Mouse (Mus musculus) liver, embryonic 16.5 days (tissue): ENCODE data around the gene Pappa2. TPM values are rescaled to one million over a fixed set of nuclear protein-coding genes. Genes with fewer than 3 reads are reported as not detected.

Source experiments
- ATAC-seq: fragments of 200-750 bp; cut with Nextera tagmentation; 2 replicates; pipeline ENCODE4 v1.8.0; 2017; ENCODE audit warnings: low read depth, mild to moderate bottlenecking, moderate number of reproducible peaks, moderate library complexity
- H3K27ac ChIP-seq: fragments of 300-500 bp; sonication (generic); 2 replicates; pipeline ENCODE4 v1.5.1; 2014; ENCODE audit warnings: mild to moderate bottlenecking, low read length
- H3K27me3 ChIP-seq: fragments of 300-500 bp; sonication (generic); 2 replicates; pipeline ENCODE4 v1.6.1; 2014; ENCODE audit warnings: low read depth, low read length, mixed read lengths; ENCODE audit not compliant: control insufficient read depth, insufficient read depth
- H3K36me3 ChIP-seq: fragments of 300-500 bp; sonication (generic); 2 replicates; pipeline ENCODE4 v1.6.1; 2014; ENCODE audit warnings: mild to moderate bottlenecking; ENCODE audit not compliant: control insufficient read depth, insufficient read depth
- H3K4me1 ChIP-seq: fragments of 300-500 bp; sonication (generic); 2 replicates; pipeline ENCODE4 v1.6.1; 2014; ENCODE audit warnings: low read depth, low read length, mixed read lengths; ENCODE audit not compliant: control insufficient read depth
- H3K4me2 ChIP-seq: fragments of 300-500 bp; sonication (generic); 2 replicates; pipeline ENCODE4 v1.6.1; 2014; ENCODE audit warnings: low read depth, low read length, mixed read lengths
- H3K4me3 ChIP-seq: fragments of 300-500 bp; sonication (generic); 2 replicates; pipeline ENCODE4 v1.5.1; 2014; ENCODE audit warnings: low read depth, mild to moderate bottlenecking, low read length
- H3K9ac ChIP-seq: fragments of 300-500 bp; sonication (generic); 2 replicates; pipeline ENCODE4 v1.6.1; 2014; ENCODE audit warnings: low read depth, low read length
- H3K9me3 ChIP-seq: fragments of 300-500 bp; sonication (generic); replicated peaks from 2 replicates; pipeline ENCODE4 v1.6.1; 2016; ENCODE audit warnings: low read length; ENCODE audit not compliant: control insufficient read depth
- WGBS: fragments of 180-500 bp; shearing (Covaris S2); extraction: QIAGEN DNeasy Blood & Tissue Kit; methylation state at CpG from one replicate; pipeline ENCODE4 v1.1.7; 2014; ENCODE audit not compliant: insufficient replicate concordance; 5-methylcytosine and 5-hydroxymethylcytosine counted together
- polyA plus RNA-seq: library from polyadenylated mRNA; unstranded; fragments of >200 nt; fragmentation: Nextera tagmentation; extraction: Ambion mirVana; gene quantifications from 2 replicates; pipeline ENCODE4 v1.2.1, GENCODE M21; 2015

Gene Pappa2
- polyA plus RNA-seq, 1 experiment from 2014 or later: 0.02 TPM

GRCm38 (mm10) chr1:158819676-158820075 is 160.6 kb downstream of the Pappa2 start:
- no peaks in the 10 kb centered on the region for H3K9me3 ChIP-seq
- H3K27ac ChIP-seq: no peak overlapping the region
- H3K27me3 ChIP-seq: no peaks in the 10 kb centered on the region
- no peaks in the 10 kb centered on the region for H3K36me3 ChIP-seq
- no peak overlapping the region for H3K4me2 ChIP-seq
- H3K9ac ChIP-seq: no peak overlapping the region
- no peak for ATAC-seq
- 70% methylated on average over 2 of the region's 2 CpGs for WGBS
- no peak overlapping the region for H3K4me3 ChIP-seq
- no peaks in the 10 kb centered on the region for H3K4me1 ChIP-seq

DNA sequence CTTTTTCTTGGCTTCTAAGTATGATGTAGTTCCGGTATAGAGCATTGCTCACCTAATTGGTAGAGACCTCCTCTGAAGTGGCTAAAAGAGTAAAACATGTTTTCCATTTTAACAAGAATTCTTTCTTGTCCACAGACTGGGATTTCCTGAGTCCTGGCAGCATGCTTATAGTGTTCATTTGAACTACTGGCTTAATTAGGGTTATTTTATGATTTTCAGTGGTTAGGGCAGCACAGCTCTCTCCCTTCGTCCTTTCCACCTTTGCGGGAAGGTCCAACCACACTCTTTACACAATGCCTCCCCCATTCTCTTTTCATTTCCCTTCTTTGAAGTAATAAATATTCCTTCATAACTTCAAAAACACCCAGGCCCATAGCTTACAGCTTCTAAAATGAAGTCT is 163.8 kb downstream of the Pappa2 start:
- H3K36me3 ChIP-seq: no peaks in the 10 kb centered on the region
- no peak overlapping the region for H3K4me2 ChIP-seq
- H3K9ac ChIP-seq: no peak overlapping the region
- no peaks in the 10 kb centered on the region for H3K9me3 ChIP-seq
- ATAC-seq: no peak
- no peaks in the 10 kb centered on the region for H3K4me1 ChIP-seq
- H3K27me3 ChIP-seq: no peaks in the 10 kb centered on the region
- 70% methylated on average over 3 of the region's 3 CpGs for WGBS
- no peak overlapping the region for H3K4me3 ChIP-seq
- H3K27ac ChIP-seq: no peak overlapping the region

DNA sequence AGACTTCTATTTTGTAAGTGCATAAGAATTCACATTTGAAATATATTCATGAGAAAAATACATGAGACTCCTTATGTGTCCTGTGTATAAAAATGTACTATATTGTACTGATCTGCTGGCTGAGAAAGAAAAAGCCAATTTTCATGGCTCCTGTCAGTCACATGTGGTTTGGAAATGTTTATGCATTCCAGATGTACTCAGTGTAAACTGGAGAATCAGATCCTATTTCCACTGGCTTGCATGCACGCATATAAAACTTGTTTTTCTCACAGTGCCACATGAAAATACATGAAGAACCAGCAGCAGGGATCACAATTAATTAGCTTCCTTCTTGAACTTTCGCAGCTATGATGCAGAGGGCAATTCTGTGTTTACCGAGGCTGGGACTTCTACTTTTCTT is 168.4 kb downstream of the Pappa2 start:
- no peaks in the 10 kb centered on the region for H3K9me3 ChIP-seq
- no peak overlapping the region for H3K4me2 ChIP-seq
- H3K4me3 ChIP-seq: no peak overlapping the region
- ATAC-seq: no peak
- 58% methylated on average over 3 of the region's 3 CpGs for WGBS
- no peak overlapping the region for H3K9ac ChIP-seq
- no peaks in the 10 kb centered on the region for H3K36me3 ChIP-seq
- no peak overlapping the region for H3K27ac ChIP-seq
- no peaks in the 10 kb centered on the region for H3K27me3 ChIP-seq
- no peaks in the 10 kb centered on the region for H3K4me1 ChIP-seq

GRCm38 (mm10) chr1:158775486-158775885 is 204.8 kb downstream of the Pappa2 start:
- no peaks in the 10 kb centered on the region for H3K4me1 ChIP-seq
- no peak overlapping the region for H3K4me3 ChIP-seq
- no peak overlapping the region for H3K27ac ChIP-seq
- H3K36me3 ChIP-seq: no peaks in the 10 kb centered on the region
- H3K9ac ChIP-seq: no peak overlapping the region
- no peaks in the 10 kb centered on the region for H3K27me3 ChIP-seq
- no peak overlapping the region for H3K4me2 ChIP-seq
- no peaks in the 10 kb centered on the region for H3K9me3 ChIP-seq
- WGBS: 73% methylated on average over 5 of the region's 5 CpGs
- no peak for ATAC-seq

GRCm38 (mm10) chr1:158773102-158773501 is 207.2 kb downstream of the Pappa2 start:
- H3K4me3 ChIP-seq: no peak overlapping the region
- ATAC-seq: no peak

GRCm38 (mm10) chr1:158770756-158771155 is 209.5 kb downstream of the Pappa2 start:
- Histone ChIP-seq H3K27me3 (no peaks in the 10 kb centered on the region), H3K4me3 (no peak overlapping the region), H3K9me3 (no peaks in the 10 kb centered on the region), H3K4me2 (no peak overlapping the region), H3K9ac (no peak overlapping the region), H3K4me1 (no peaks in the 10 kb centered on the region), H3K27ac (no peak overlapping the region), H3K36me3 (no peaks in the 10 kb centered on the region)
- 84% methylated on average over 4 of the region's 4 CpGs for WGBS
- ATAC-seq: no peak

More at GRCm38 (mm10) chr1:158773102-158773501, 207.2 kb downstream of the Pappa2 start:
- Histone ChIP-seq H3K36me3 (no peaks in the 10 kb centered on the region), H3K27me3 (no peaks in the 10 kb centered on the region), H3K4me1 (no peaks in the 10 kb centered on the region), H3K9ac (no peak overlapping the region), H3K9me3 (no peaks in the 10 kb centered on the region), H3K4me2 (no peak overlapping the region), H3K27ac (no peak overlapping the region)

DNA sequence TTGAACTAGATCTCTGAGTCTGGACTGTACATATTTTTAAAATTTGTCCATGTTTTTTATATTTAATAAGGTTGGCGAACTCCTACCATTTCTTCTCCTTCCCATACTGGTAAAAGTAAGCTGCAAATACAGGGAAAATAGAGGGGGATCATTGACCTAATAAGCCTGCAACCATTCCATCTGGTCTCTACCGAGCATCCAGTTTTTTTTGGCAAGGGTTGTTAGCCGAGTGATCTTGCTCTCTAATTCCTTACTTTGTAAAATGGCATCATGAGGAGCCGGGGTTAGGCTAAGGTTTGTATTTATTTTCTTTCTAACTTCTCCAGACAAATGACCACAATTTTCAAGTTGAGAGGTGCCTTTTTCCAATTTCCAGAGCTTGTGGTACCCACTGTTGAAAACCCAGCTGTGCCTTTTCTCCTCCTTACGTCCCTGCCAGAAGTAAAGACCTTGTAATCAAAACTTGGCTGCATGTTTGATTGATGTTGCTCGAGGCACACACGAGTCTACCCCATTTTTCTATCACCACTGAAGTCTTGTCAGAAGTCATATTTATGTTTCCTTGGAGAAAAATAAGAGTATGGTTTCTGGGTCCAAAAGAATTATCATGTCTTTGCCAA is 210.1 kb downstream of the Pappa2 start:
- WGBS: 56% methylated on average over 7 of the region's 7 CpGs
- Histone ChIP-seq H3K4me1 (no peaks in the 10 kb centered on the region), H3K36me3 (no peaks in the 10 kb centered on the region), H3K4me2 (no peak overlapping the region), H3K9ac (no peak overlapping the region), H3K4me3 (no peak overlapping the region), H3K27ac (no peak overlapping the region), H3K9me3 (no peaks in the 10 kb centered on the region), H3K27me3 (no peaks in the 10 kb centered on the region)
- no peak for ATAC-seq

DNA sequence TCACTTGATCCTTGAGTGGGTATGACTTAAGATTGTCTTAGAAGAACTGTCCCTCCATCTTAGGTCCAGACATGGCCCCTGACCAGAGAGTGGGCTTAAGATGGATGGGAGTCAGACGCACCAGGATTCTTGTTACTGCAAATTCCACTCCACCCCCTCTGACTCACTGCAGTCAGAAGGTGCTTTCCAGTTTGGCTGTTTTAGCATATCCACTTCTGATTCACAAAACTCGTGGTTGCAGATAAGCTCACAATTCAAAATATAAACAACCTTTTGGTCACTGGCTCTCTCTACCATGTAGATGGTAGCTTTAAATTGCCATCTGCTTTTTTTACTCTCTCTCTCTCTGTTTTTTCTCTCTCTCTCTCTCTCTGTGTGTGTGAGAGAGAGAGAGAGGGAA is 214.4 kb downstream of the Pappa2 start:
- Histone ChIP-seq H3K9me3 (no peaks in the 10 kb centered on the region), H3K9ac (no peak overlapping the region), H3K4me2 (no peak overlapping the region), H3K4me3 (no peak overlapping the region), H3K27ac (no peak overlapping the region), H3K4me1 (no peaks in the 10 kb centered on the region), H3K27me3 (no peaks in the 10 kb centered on the region), H3K36me3 (no peaks in the 10 kb centered on the region)
- WGBS: 42% methylated on average over 2 of the region's 2 CpGs
- ATAC-seq: no peak

DNA sequence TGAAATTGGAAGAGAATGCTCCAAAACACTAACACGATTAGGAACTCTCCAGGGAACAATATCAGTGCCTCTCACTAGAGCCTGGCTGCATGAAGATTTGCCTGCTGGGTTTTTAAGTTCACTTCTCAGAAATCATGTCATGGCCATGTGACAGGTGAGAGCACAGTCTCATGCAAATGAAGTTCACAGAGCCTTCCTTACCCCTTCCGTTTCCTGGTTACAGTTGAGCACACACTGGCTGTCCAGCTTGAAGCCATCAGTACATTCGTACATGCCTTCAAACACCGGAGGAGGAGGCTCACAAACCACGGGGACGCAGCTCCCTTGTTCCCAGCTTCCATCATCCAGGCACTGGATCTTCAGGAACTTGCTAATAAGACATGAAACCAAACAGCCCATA is 215.6 kb downstream of the Pappa2 start:
- Histone ChIP-seq H3K4me1 (no peaks in the 10 kb centered on the region), H3K9me3 (no peaks in the 10 kb centered on the region), H3K27ac (no peak overlapping the region), H3K36me3 (no peaks in the 10 kb centered on the region), H3K27me3 (no peaks in the 10 kb centered on the region), H3K4me3 (no peak overlapping the region), H3K4me2 (no peak overlapping the region), H3K9ac (no peak overlapping the region)
- 59% methylated on average over 6 of the region's 6 CpGs for WGBS
- ATAC-seq: no peak
